Mouse (Mus musculus) erythroid progenitor cell, adult 5-6 weeks (primary cell): Measurements from ENCODE around the gene A4gnt. TPM values are rescaled to one million over a fixed set of nuclear protein-coding genes. Genes with fewer than 3 reads are reported as not detected.

Experiments used
- ATAC-seq: replicated peaks from 2 replicates; pipeline ENCODE4 v1.8.0; 2016; ENCODE audit warnings: moderate number of reproducible peaks, mild to moderate bottlenecking, moderate TSS enrichment, inconsistent platforms; ENCODE audit not compliant: poor library complexity, low FRiP score, severe bottlenecking
- total RNA-seq, 2 experiments: library from RNA; stranded (forward) in 1 of 2; stranded (reverse) in 1 of 2; fragments of 150-400 nt in 1 of 2; fragments of 186-747, 209-891 nt in 1 of 2; gene quantifications; 2 replicates each; pipeline versions ENCODE4 v1.2.3 to v1.2.4; 2015 to 2017; ENCODE audit warnings: low replicate concordance in 2 of 2

Gene A4gnt
- total RNA-seq, 2 experiments from 2014 or later, result not detected

GRCm38 (mm10) chr9:99630528-99631125 is 18.3 kb downstream of the A4gnt start:
- ATAC-seq, result no peak

GRCm38 (mm10) chr9:99631781-99632180 is 19.5 kb downstream of the A4gnt start:
- no peak for ATAC-seq

- no peak for ATAC-seq
Observed at GRCm38 (mm10) chr9:99632264-99632663, 20.0 kb downstream of the A4gnt start.

- no peak for ATAC-seq
Observed at GRCm38 (mm10) chr9:99636776-99637175, 24.5 kb downstream of the A4gnt start.

GRCm38 (mm10) chr9:99637227-99637626 is 24.9 kb downstream of the A4gnt start:
- ATAC-seq, result no peak

GRCm38 (mm10) chr9:99637736-99638135 is 25.4 kb downstream of the A4gnt start:
- ATAC-seq, result no peak

GRCm38 (mm10) chr9:99639957-99640356 is 27.7 kb downstream of the A4gnt start:
- no peak for ATAC-seq

- ATAC-seq, result no peak
Observed at GRCm38 (mm10) chr9:99645416-99645815, 33.1 kb downstream of the A4gnt start.

GRCm38 (mm10) chr9:99646102-99646501 is 33.8 kb downstream of the A4gnt start:
- ATAC-seq, result no peak

- no peak for ATAC-seq
Observed at GRCm38 (mm10) chr9:99660756-99661155, 48.5 kb downstream of the A4gnt start.

GRCm38 (mm10) chr9:99661606-99662166 is 49.4 kb downstream of the A4gnt start:
- no peak for ATAC-seq

- ATAC-seq, result peak; percentile 53
Observed at GRCm38 (mm10) chr9:99662406-99662805, 50.1 kb downstream of the A4gnt start.

GRCm38 (mm10) chr9:99662887-99663286 is 50.6 kb downstream of the A4gnt start:
- ATAC-seq, result no peak

- no peak for ATAC-seq
Observed at GRCm38 (mm10) chr9:99667596-99667995, 55.3 kb downstream of the A4gnt start.

GRCm38 (mm10) chr9:99671603-99672002 is 59.3 kb downstream of the A4gnt start:
- no peak for ATAC-seq

Other genes starting within 250 kb of the A4gnt start
- 14.3 TPM in 1 of 2 replicates, not detected in the other for gene Mras, start 175.1 kb upstream of the A4gnt start, total RNA-seq (2015; ENCODE audit: low replicate concordance)
- 0.08 and 0.13 TPM in 2 replicates for gene Mras, start 175.1 kb upstream of the A4gnt start, total RNA-seq (2017; ENCODE audit: low replicate concordance)
- gene Nme9, start 161.0 kb upstream of the A4gnt start, total RNA-seq (2015; ENCODE audit: low replicate concordance), result not detected in 2 replicates
- 1.2 TPM in 1 of 2 replicates, not detected in the other for gene Nme9, start 161.0 kb upstream of the A4gnt start, total RNA-seq (2017; ENCODE audit: low replicate concordance)
- 20.9 and 30.6 TPM in 2 replicates for gene Armc8, start 43.6 kb upstream of the A4gnt start, total RNA-seq (2015; ENCODE audit: low replicate concordance)
- gene Armc8, start 43.6 kb upstream of the A4gnt start, total RNA-seq (2017; ENCODE audit: low replicate concordance), result 33.6 and 37.8 TPM in 2 replicates
- gene Dbr1, start 36.7 kb upstream of the A4gnt start, total RNA-seq (2015; ENCODE audit: low replicate concordance), result 7.5 and 11.5 TPM in 2 replicates
- gene Dbr1, start 36.7 kb upstream of the A4gnt start, total RNA-seq (2017; ENCODE audit: low replicate concordance), result 12.3 and 32.3 TPM in 2 replicates
- not detected in 2 replicates for gene Dzip1l, start 17.0 kb downstream of the A4gnt start, total RNA-seq (2015; ENCODE audit: low replicate concordance)
- not detected in 2 replicates for gene Dzip1l, start 17.0 kb downstream of the A4gnt start, total RNA-seq (2017; ENCODE audit: low replicate concordance)
- gene Cldn18, start 104.8 kb downstream of the A4gnt start, total RNA-seq (2015; ENCODE audit: low replicate concordance), result 0.36 TPM in 1 of 2 replicates, not detected in the other
- gene Cldn18, start 104.8 kb downstream of the A4gnt start, total RNA-seq (2017; ENCODE audit: low replicate concordance), result not detected in 2 replicates